Mouse (Mus musculus): Measurements from ENCODE around the gene Dnah6. TPM values are rescaled to one million over a fixed set of nuclear protein-coding genes. Genes with fewer than 3 reads are reported as not detected.

Gene Dnah6
- total and polyA plus RNA-seq, 2 experiments = not detected

DNA sequence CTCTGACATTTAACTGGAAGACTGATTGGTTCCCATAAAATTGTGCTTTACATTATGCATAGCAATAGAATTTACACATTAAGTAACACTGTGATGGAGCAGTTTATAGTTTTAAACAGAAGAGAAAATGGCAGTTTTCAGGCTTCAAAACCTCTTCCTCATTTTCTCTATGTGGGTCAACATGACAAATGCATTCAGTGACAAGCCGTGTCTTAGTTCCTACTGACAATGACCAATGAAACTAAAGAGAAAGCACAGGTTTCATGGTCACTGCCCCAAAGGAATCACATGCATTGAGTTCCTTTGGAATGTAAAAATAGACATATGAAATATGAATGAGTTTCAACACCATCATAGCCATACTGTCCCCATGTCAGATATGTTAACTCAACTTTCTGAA, 58.5 kb downstream of the Dnah6 start:
- 86% methylated on average over 1 of the region's 1 CpGs for WGBS
- Histone ChIP-seq H3K27me3 (ENCODE audit: control insufficient read depth, insufficient read depth, low read length) (no peaks in the 10 kb centered on the region), H3K79me2 (ENCODE audit: control insufficient read depth, insufficient read depth, low read length) (no peaks in the 10 kb centered on the region), H3K36me3 (ENCODE audit: control insufficient read depth, insufficient read depth, low read length) (no peaks in the 10 kb centered on the region), H3K9ac (ENCODE audit: low read depth, low read length) (no peak overlapping the region), H3K4me3 (ENCODE audit: insufficient read depth, low read depth, low read length) (no peak overlapping the region), H3K27ac (replicated peaks; ENCODE audit: insufficient read depth, low read depth, low read length) (no peak overlapping the region), H3K4me1 (ENCODE audit: control insufficient read depth, insufficient read depth, low read length) (no peaks in the 10 kb centered on the region)
- no peak for DNase-seq (ENCODE audit: extremely low read depth, low read depth, low spot score)
- no peak for TF ChIP-seq CTCF (IDR thresholded peaks at IDR 0.05; ENCODE audit: low read depth, low read length)
- no peak for TF ChIP-seq POLR2A (IDR thresholded peaks at IDR 0.05; ENCODE audit: extremely low read depth, insufficient read depth, low read length)

DNA sequence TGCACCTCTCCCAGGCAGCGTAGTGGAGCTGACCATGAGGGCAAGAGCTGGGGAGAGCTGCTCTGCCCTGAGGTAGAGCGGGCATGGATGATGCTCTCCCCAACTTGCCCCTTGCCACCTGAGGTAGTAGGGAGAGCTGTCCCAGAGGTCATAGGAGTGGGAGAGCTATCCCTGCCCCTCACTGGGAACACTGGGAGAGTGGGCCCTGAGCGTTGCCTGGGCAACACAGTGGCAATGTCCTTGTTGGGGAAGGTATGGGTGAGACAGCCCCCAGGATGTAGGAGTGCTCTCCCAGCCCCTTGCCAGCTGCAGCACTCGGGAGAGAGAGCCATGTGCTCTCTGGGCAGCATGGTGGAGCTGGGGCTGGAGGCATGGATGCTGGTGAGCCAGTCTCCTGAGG, 60.1 kb downstream of the Dnah6 start:
- Histone ChIP-seq H3K79me2 (ENCODE audit: control insufficient read depth, insufficient read depth, low read length) (no peaks in the 10 kb centered on the region), H3K36me3 (ENCODE audit: control insufficient read depth, insufficient read depth, low read length) (no peaks in the 10 kb centered on the region), H3K4me1 (ENCODE audit: control insufficient read depth, insufficient read depth, low read length) (no peaks in the 10 kb centered on the region), H3K4me3 (ENCODE audit: insufficient read depth, low read depth, low read length) (no peak overlapping the region), H3K9ac (ENCODE audit: low read depth, low read length) (no peak overlapping the region), H3K27ac (replicated peaks; ENCODE audit: insufficient read depth, low read depth, low read length) (no peak overlapping the region), H3K27me3 (ENCODE audit: control insufficient read depth, insufficient read depth, low read length) (no peaks in the 10 kb centered on the region)
- no peak for TF ChIP-seq POLR2A (IDR thresholded peaks at IDR 0.05; ENCODE audit: extremely low read depth, insufficient read depth, low read length)
- TF ChIP-seq CTCF (IDR thresholded peaks at IDR 0.05; ENCODE audit: low read depth, low read length) = no peak
- whole genome bisulfite sequencing = 90% methylated on average over 4 of the region's 4 CpGs
- DNase-seq (ENCODE audit: extremely low read depth, low read depth, low spot score) = no peak

DNA sequence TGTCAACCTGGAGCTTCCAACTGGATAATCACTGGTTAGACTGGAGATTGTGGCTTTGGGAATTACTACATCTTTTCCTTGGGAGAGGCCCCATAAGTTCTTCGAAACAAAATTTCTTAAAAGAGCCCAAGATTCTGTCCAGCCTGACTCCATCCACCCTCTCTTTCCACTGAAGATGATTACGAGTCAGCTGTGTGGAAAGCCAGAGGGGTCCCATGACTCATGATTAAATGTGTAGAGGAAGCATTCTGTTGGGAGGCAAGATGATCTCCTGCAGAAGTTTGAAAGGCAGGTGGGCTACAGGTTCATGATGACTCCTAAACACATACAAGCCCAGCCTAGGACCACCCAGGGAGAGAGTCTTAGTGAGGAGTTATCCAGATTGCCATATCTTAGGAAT, 66.0 kb downstream of the Dnah6 start:
- Histone ChIP-seq H3K4me3 (ENCODE audit: insufficient read depth, low read depth, low read length) (no peak overlapping the region), H3K36me3 (ENCODE audit: control insufficient read depth, insufficient read depth, low read length) (no peaks in the 10 kb centered on the region), H3K27me3 (ENCODE audit: control insufficient read depth, insufficient read depth, low read length) (no peaks in the 10 kb centered on the region), H3K9ac (ENCODE audit: low read depth, low read length) (no peak overlapping the region), H3K27ac (replicated peaks; ENCODE audit: insufficient read depth, low read depth, low read length) (no peak overlapping the region), H3K4me1 (ENCODE audit: control insufficient read depth, insufficient read depth, low read length) (no peaks in the 10 kb centered on the region), H3K79me2 (ENCODE audit: control insufficient read depth, insufficient read depth, low read length) (no peaks in the 10 kb centered on the region)
- no peak for DNase-seq (ENCODE audit: extremely low read depth, low read depth, low spot score)
- WGBS = 74% methylated on average over 2 of the region's 2 CpGs
- no peak for TF ChIP-seq POLR2A (IDR thresholded peaks at IDR 0.05; ENCODE audit: extremely low read depth, insufficient read depth, low read length)
- TF ChIP-seq CTCF (IDR thresholded peaks at IDR 0.05; ENCODE audit: low read depth, low read length) = no peak

DNA sequence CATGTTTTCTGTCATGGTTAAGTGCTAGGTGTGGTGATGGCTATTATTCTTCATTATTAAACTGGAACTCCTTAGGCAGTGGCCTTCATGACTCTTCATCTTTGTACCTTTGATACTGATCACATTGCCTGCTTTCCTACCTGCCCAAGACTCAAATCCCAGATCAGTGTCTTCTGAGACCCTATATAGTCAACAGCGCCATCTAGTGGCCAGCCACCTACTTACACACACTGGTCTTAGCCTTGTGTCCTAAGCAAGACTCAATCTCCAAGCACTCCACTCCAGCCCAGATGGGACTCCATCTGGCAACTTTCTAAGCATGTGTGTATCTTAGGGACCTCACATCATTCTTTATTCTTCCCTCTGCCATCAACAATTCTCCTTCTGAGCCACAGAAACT, 67.8 kb downstream of the Dnah6 start:
- H3K4me1 ChIP-seq (ENCODE audit: control insufficient read depth, insufficient read depth, low read length) = no peaks in the 10 kb centered on the region
- no peak overlapping the region for H3K9ac ChIP-seq (ENCODE audit: low read depth, low read length)
- no peak overlapping the region for H3K4me3 ChIP-seq (ENCODE audit: insufficient read depth, low read depth, low read length)
- H3K27me3 ChIP-seq (ENCODE audit: control insufficient read depth, insufficient read depth, low read length) = no peaks in the 10 kb centered on the region
- H3K79me2 ChIP-seq (ENCODE audit: control insufficient read depth, insufficient read depth, low read length) = no peaks in the 10 kb centered on the region
- TF ChIP-seq CTCF (IDR thresholded peaks at IDR 0.05; ENCODE audit: low read depth, low read length) (peak; percentile 66), POLR2A (IDR thresholded peaks at IDR 0.05; ENCODE audit: extremely low read depth, insufficient read depth, low read length) (no peak)
- 0% methylated on average over 1 of the region's 1 CpGs for WGBS
- no peak overlapping the region for H3K27ac ChIP-seq (replicated peaks; ENCODE audit: insufficient read depth, low read depth, low read length)
- no peaks in the 10 kb centered on the region for H3K36me3 ChIP-seq (ENCODE audit: control insufficient read depth, insufficient read depth, low read length)
- DNase-seq (ENCODE audit: extremely low read depth, low read depth, low spot score) = peak; percentile 62

DNA sequence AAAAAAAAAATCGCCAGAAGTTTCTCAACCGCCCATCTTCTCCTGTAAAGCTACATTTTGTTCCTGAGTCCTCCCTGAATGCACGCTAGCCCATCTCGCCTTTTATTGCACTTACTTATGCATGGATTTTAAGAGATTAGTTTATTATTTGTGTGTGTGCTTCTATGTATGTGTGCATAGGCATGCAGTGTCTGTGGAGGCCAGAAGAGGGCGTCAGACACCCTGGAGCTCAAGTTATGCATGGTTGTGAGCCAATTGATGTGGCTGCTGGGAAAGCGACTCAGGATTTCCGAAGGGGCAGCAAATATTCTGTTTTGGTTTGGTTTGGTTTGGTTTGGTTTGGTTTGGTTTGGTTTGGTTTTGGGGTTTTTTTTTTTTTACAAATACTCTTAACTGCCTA, 78.0 kb downstream of the Dnah6 start:
- H3K79me2 ChIP-seq (ENCODE audit: control insufficient read depth, insufficient read depth, low read length) = no peaks in the 10 kb centered on the region
- no peak overlapping the region for H3K27ac ChIP-seq (replicated peaks; ENCODE audit: insufficient read depth, low read depth, low read length)
- no peaks in the 10 kb centered on the region for H3K27me3 ChIP-seq (ENCODE audit: control insufficient read depth, insufficient read depth, low read length)
- no peaks in the 10 kb centered on the region for H3K4me1 ChIP-seq (ENCODE audit: control insufficient read depth, insufficient read depth, low read length)
- WGBS = 89% methylated on average over 7 of the region's 7 CpGs
- no peak for DNase-seq (ENCODE audit: extremely low read depth, low read depth, low spot score)
- no peak for TF ChIP-seq CTCF (IDR thresholded peaks at IDR 0.05; ENCODE audit: low read depth, low read length)
- no peak for TF ChIP-seq POLR2A (IDR thresholded peaks at IDR 0.05; ENCODE audit: extremely low read depth, insufficient read depth, low read length)
- H3K36me3 ChIP-seq (ENCODE audit: control insufficient read depth, insufficient read depth, low read length) = no peaks in the 10 kb centered on the region
- H3K9ac ChIP-seq (ENCODE audit: low read depth, low read length) = no peak overlapping the region
- no peak overlapping the region for H3K4me3 ChIP-seq (ENCODE audit: insufficient read depth, low read depth, low read length)

DNA sequence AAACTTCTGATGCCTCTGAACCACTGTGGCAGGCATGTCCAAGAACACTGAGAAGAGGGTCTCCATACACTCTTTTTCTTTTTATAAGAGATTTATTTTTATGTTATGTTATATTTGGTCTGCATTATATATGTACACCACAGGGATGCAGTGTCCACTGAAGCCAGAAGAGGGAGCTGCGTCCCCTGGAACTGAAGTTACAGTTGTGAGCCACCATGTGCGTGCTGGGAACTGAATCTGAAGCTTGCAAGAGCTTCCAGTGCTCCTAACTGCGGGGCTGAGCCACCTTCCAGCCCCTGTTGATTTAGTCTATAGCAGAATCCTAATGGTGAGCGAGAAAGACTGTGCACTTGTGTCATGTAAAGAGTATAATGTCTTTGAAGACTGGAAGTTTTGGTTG, 78.7 kb downstream of the Dnah6 start:
- TF ChIP-seq CTCF (IDR thresholded peaks at IDR 0.05; ENCODE audit: low read depth, low read length) (no peak), POLR2A (IDR thresholded peaks at IDR 0.05; ENCODE audit: extremely low read depth, insufficient read depth, low read length) (no peak)

More for the DNA sequence above, 78.7 kb downstream of the Dnah6 start:
- Histone ChIP-seq H3K9ac (ENCODE audit: low read depth, low read length) (no peak overlapping the region), H3K4me3 (ENCODE audit: insufficient read depth, low read depth, low read length) (no peak overlapping the region), H3K27me3 (ENCODE audit: control insufficient read depth, insufficient read depth, low read length) (no peaks in the 10 kb centered on the region), H3K4me1 (ENCODE audit: control insufficient read depth, insufficient read depth, low read length) (no peaks in the 10 kb centered on the region), H3K27ac (replicated peaks; ENCODE audit: insufficient read depth, low read depth, low read length) (no peak overlapping the region), H3K79me2 (ENCODE audit: control insufficient read depth, insufficient read depth, low read length) (no peaks in the 10 kb centered on the region), H3K36me3 (ENCODE audit: control insufficient read depth, insufficient read depth, low read length) (no peaks in the 10 kb centered on the region)
- no peak for DNase-seq (ENCODE audit: extremely low read depth, low read depth, low spot score)
- WGBS = 95% methylated on average over 4 of the region's 4 CpGs
